Mouse (Mus musculus): ENCODE measurements around the gene Tmprss6.
A peak's percentile ranks its signal among the peaks of the same experiment; 100 is the strongest.

The Tmprss6 gene

GRCm38 (mm10) chr15:78443857-78444256 is 24.6 kb downstream of the Tmprss6 start:
- DNase-seq, result no peak

- DNase-seq, result no peak
These were observed 26.2 kb downstream of the Tmprss6 start for GRCm38 (mm10) chr15:78442231-78442630.

GRCm38 (mm10) chr15:78438973-78439372 is 29.5 kb downstream of the Tmprss6 start:
- no peak for DNase-seq

- DNase-seq, result no peak
These were observed 29.9 kb downstream of the Tmprss6 start for GRCm38 (mm10) chr15:78438505-78438904.

GRCm38 (mm10) chr15:78438018-78438394 is 30.4 kb downstream of the Tmprss6 start:
- peak; percentile 28 for DNase-seq

- DNase-seq, result peak; percentile 60
These were observed 31.0 kb downstream of the Tmprss6 start for GRCm38 (mm10) chr15:78437237-78438017.

- peak; percentile 93 for DNase-seq
These were observed 31.8 kb downstream of the Tmprss6 start for GRCm38 (mm10) chr15:78436380-78437192.

- DNase-seq, result peak; percentile 13
These were observed 32.8 kb downstream of the Tmprss6 start for GRCm38 (mm10) chr15:78435681-78436080.

- peak; percentile 70 for DNase-seq
These were observed 33.4 kb downstream of the Tmprss6 start for GRCm38 (mm10) chr15:78434896-78435520.

- DNase-seq, result peak; percentile 56
These were observed 36.8 kb downstream of the Tmprss6 start for GRCm38 (mm10) chr15:78431541-78432121.

GRCm38 (mm10) chr15:78430874-78431273 is 37.6 kb downstream of the Tmprss6 start:
- peak; percentile 35 for DNase-seq

- DNase-seq, result peak; percentile 65
These were observed 38.4 kb downstream of the Tmprss6 start for GRCm38 (mm10) chr15:78429871-78430622.

GRCm38 (mm10) chr15:78429139-78429459 is 39.3 kb downstream of the Tmprss6 start:
- no peak for DNase-seq

- DNase-seq, result peak; percentile 90
These were observed 39.9 kb downstream of the Tmprss6 start, which contains the start of gene Kctd17 for GRCm38 (mm10) chr15:78428391-78429138. Gene Kctd17 (plus strand): TSS chr15:78428564.

- DNase-seq, result peak; percentile 26
These were observed 43.2 kb downstream of the Tmprss6 start for GRCm38 (mm10) chr15:78425230-78425629.

- DNase-seq, result peak; percentile 57
These were observed 43.9 kb downstream of the Tmprss6 start for GRCm38 (mm10) chr15:78424507-78424906.

GRCm38 (mm10) chr15:78422046-78422956 is 46.1 kb downstream of the Tmprss6 start:
- peak; percentile 89 for DNase-seq

- no peak for DNase-seq
These were observed 48.0 kb downstream of the Tmprss6 start for GRCm38 (mm10) chr15:78420395-78420794.

GRCm38 (mm10) chr15:78416937-78417336 is 51.5 kb downstream of the Tmprss6 start:
- peak; percentile 79 for DNase-seq

- no peak for DNase-seq
These were observed 54.3 kb downstream of the Tmprss6 start for GRCm38 (mm10) chr15:78414157-78414556.

Data from kidney, postnatal 10 days (tissue).